Mouse (Mus musculus): Measurements from ENCODE around the gene Cnga3. TPM values are rescaled to one million over a fixed set of nuclear protein-coding genes. Genes with fewer than 3 reads are reported as not detected.

Gene Cnga3
- total and polyA plus RNA-seq, 2 experiments from 2014 or later, result 0.10 to 3.0 TPM

DNA sequence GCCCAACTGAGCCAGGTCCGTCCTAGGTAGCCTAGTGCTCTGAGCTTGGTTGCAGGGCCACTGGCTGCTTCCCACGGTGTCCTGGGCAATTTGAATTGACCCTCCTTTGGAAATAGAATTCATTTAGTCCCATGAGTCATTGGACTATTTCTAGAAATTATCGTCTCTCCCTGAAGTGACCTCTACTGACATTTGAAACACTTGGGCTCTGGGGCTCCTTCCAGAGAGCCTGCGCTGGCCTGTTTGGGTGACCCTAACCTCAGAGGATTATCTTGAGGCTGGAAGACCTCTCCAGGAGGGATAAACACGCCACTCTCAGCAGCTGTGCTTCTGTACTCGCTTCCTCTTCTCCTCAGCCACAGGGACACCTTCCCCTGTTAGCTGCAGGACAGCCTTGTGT is 16.2 kb downstream of the Cnga3 start:
- no peak for TF ChIP-seq CTCF (IDR thresholded peaks at IDR 0.05; ENCODE audit: low read depth)
- H3K36me3 ChIP-seq (ENCODE audit: insufficient read depth, low read length), result no peaks in the 10 kb centered on the region
- no peaks in the 10 kb centered on the region for H3K4me1 ChIP-seq (ENCODE audit: insufficient read depth, low read length)
- H3K9ac ChIP-seq (replicated peaks; ENCODE audit: low read length), result no peak overlapping the region
- WGBS, result 74% methylated on average over 6 of the region's 6 CpGs
- ATAC-seq (no peak), DNase-seq (ENCODE audit: low spot score) (no peak)
- H3K27me3 ChIP-seq (ENCODE audit: insufficient read depth, low read length), result no peaks in the 10 kb centered on the region
- H3K27ac ChIP-seq, result no peak overlapping the region
- no peak overlapping the region for H3K4me3 ChIP-seq (ENCODE audit: low read length)
- H3K4me2 ChIP-seq (ENCODE audit: low read depth, low read length), result no peak overlapping the region
- H3K9me3 ChIP-seq (ENCODE audit: low read length), result 0 out of 2 replicates have a peak, but pooled peaks cover 2% of the 10 kb centered on the region

DNA sequence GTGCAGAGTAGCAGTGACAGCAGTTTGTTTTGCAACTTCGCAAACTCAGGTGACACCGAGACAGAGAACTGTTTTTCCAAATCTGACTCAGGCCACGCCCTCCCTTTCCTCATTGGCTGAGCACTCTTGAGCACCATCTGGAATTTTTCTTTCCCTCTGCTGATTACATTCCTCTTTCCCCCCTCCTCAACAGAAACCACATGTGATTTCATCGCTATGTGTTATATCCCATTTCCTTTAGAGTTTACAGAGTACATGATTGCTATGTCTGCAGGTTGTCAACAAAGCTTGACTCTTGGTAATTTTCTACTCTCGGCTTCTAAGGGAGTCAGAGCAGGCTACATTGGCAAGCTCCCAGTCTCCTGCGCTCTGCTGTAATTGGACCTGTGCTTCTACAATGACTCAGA is 17.1 kb downstream of the Cnga3 start:
- no peak overlapping the region for H3K9ac ChIP-seq (replicated peaks; ENCODE audit: low read length)
- no peaks in the 10 kb centered on the region for H3K36me3 ChIP-seq (ENCODE audit: insufficient read depth, low read length)
- H3K9me3 ChIP-seq (ENCODE audit: low read length), result 0 out of 2 replicates have a peak, but pooled peaks cover 2% of the 10 kb centered on the region
- H3K27ac ChIP-seq, result no peak overlapping the region
- H3K4me2 ChIP-seq (ENCODE audit: low read depth, low read length), result no peak overlapping the region
- ATAC-seq, result no peak
- TF ChIP-seq CTCF (IDR thresholded peaks at IDR 0.05; ENCODE audit: low read depth), result no peak
- no peaks in the 10 kb centered on the region for H3K27me3 ChIP-seq (ENCODE audit: insufficient read depth, low read length)
- no peaks in the 10 kb centered on the region for H3K4me1 ChIP-seq (ENCODE audit: insufficient read depth, low read length)
- no peak overlapping the region for H3K4me3 ChIP-seq (ENCODE audit: low read length)
- WGBS, result 72% methylated on average over 6 of the region's 6 CpGs
- DNase-seq (ENCODE audit: low spot score), result no peak

DNA sequence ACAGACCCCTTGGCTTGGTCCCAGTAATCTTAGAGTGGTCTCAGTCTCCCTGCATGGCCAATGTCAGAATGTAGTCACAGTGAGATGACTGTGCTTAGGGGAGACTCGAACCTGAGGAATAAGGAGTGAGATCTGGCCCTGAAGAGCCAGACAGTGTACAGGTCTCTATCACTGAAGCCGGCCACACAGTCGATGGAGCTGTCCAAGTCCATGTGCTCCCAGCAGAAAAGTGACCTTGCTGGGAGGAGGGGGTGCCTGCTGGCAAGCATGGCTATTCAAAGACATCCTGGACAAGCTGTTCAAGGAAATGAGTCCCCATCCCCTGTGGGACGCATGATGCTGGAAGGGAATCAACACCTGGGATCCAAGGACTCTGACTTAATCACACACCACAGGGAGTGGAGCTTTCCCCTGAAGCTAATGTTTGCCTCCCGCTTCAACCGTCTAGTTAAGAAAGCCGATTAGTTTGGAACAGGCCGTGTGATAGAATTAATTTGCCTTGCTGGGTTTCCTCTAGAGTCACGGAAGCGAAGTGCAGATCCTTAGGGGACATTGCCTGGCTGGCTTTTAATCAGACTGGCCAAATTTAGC is 24.9 kb downstream of the Cnga3 start:
- no peak for TF ChIP-seq CTCF (IDR thresholded peaks at IDR 0.05; ENCODE audit: low read depth)
- Histone ChIP-seq H3K9ac (replicated peaks; ENCODE audit: low read length) (no peak overlapping the region), H3K9me3 (ENCODE audit: low read length) (no peaks in the 10 kb centered on the region), H3K4me2 (ENCODE audit: low read depth, low read length) (no peak overlapping the region), H3K4me1 (ENCODE audit: insufficient read depth, low read length) (no peaks in the 10 kb centered on the region), H3K27me3 (ENCODE audit: insufficient read depth, low read length) (no peaks in the 10 kb centered on the region), H3K36me3 (ENCODE audit: insufficient read depth, low read length) (no peaks in the 10 kb centered on the region), H3K4me3 (ENCODE audit: low read length) (no peak overlapping the region), H3K27ac (no peak overlapping the region)
- DNase-seq (ENCODE audit: low spot score), result peak; percentile 56
- 39% methylated on average over 10 of the region's 10 CpGs for WGBS
- 0 out of 2 replicates have a peak, but pooled peaks have one; percentile 40 for ATAC-seq

DNA sequence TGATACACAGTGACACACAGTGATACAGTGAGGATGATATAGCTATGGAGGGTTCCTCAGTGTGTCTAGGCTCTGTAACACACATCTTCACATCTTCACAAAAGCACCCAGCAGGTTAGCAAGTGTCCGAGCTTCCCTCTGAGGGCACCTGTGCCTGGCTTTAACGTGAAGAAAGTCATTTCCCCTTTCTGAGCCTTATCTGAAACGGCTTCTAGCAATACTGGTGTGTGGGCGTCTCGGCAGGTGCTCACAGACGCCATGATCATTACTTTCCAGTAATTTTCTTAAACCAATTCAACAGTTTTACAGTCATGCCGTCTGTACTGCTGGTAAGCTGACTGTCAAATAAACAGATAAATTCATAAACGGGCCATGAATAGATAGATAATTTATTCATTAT is 28.0 kb downstream of the Cnga3 start:
- Histone ChIP-seq H3K9ac (replicated peaks; ENCODE audit: low read length) (no peak overlapping the region), H3K27ac (no peak overlapping the region), H3K4me1 (ENCODE audit: insufficient read depth, low read length) (no peaks in the 10 kb centered on the region), H3K4me3 (ENCODE audit: low read length) (no peak overlapping the region), H3K9me3 (ENCODE audit: low read length) (no peaks in the 10 kb centered on the region), H3K27me3 (ENCODE audit: insufficient read depth, low read length) (no peaks in the 10 kb centered on the region), H3K36me3 (ENCODE audit: insufficient read depth, low read length) (no peaks in the 10 kb centered on the region), H3K4me2 (ENCODE audit: low read depth, low read length) (no peak overlapping the region)
- no peak for DNase-seq (ENCODE audit: low spot score)
- WGBS, result 74% methylated on average over 8 of the region's 8 CpGs
- ATAC-seq, result no peak
- no peak for TF ChIP-seq CTCF (IDR thresholded peaks at IDR 0.05; ENCODE audit: low read depth)

DNA sequence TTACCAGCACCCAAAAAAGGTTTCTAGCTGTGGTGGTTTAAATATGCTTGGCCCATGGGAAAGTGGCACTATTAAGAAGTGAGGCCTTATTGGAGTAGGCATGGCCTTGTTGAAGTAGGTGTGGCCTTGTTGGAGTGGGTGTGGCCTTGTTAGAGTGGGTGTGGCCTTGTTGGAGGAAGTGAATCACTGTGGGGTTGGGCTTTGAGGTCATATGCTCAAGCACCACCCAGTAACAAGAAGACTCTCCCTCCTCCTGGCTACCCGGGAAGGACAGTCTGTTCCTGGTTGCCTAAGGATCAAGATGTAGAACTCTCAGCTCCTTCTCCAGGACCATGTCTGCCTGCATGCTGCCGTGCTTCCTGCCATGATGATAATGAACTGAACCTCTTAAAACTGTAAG is 32.2 kb downstream of the Cnga3 start:
- TF ChIP-seq CTCF (IDR thresholded peaks at IDR 0.05; ENCODE audit: low read depth), result no peak
- Histone ChIP-seq H3K9ac (replicated peaks; ENCODE audit: low read length) (no peak overlapping the region), H3K27ac (no peak overlapping the region), H3K36me3 (ENCODE audit: insufficient read depth, low read length) (no peaks in the 10 kb centered on the region), H3K4me1 (ENCODE audit: insufficient read depth, low read length) (no peaks in the 10 kb centered on the region), H3K27me3 (ENCODE audit: insufficient read depth, low read length) (no peaks in the 10 kb centered on the region), H3K4me3 (ENCODE audit: low read length) (no peak overlapping the region), H3K4me2 (ENCODE audit: low read depth, low read length) (no peak overlapping the region), H3K9me3 (ENCODE audit: low read length) (no peaks in the 10 kb centered on the region)
- ATAC-seq, result no peak
- 83% methylated on average over 2 of the region's 2 CpGs for WGBS
- no peak for DNase-seq (ENCODE audit: low spot score)

DNA sequence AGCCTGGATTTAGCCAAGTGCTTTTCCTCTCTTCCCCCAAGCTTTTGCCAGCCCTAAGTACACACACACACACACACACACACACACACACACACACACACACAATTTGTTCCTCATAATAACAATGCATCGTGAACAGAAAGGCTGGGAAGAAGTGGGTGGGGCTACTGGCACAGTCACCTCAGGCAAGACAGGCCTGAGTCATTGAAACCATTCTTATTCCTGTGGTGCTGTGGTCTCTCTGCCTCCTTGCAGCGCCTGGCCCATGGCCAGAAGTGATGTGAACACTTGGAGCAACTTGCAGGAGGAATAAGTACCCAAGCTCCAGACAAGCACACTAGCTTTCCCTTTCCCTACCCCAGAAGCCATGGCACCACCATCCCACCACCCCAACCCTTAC is 34.2 kb downstream of the Cnga3 start:
- H3K4me1 ChIP-seq (ENCODE audit: insufficient read depth, low read length), result no peaks in the 10 kb centered on the region
- H3K36me3 ChIP-seq (ENCODE audit: insufficient read depth, low read length), result no peaks in the 10 kb centered on the region
- TF ChIP-seq CTCF (IDR thresholded peaks at IDR 0.05; ENCODE audit: low read depth), result no peak
- no peak overlapping the region for H3K27ac ChIP-seq
- WGBS, result 14% methylated on average over 2 of the region's 2 CpGs
- DNase-seq (ENCODE audit: low spot score), result peak; percentile 39
- no peak for ATAC-seq
- no peak overlapping the region for H3K9ac ChIP-seq (replicated peaks; ENCODE audit: low read length)
- H3K4me2 ChIP-seq (ENCODE audit: low read depth, low read length), result no peak overlapping the region
- no peaks in the 10 kb centered on the region for H3K27me3 ChIP-seq (ENCODE audit: insufficient read depth, low read length)
- no peak overlapping the region for H3K4me3 ChIP-seq (ENCODE audit: low read length)
- no peaks in the 10 kb centered on the region for H3K9me3 ChIP-seq (ENCODE audit: low read length)

DNA sequence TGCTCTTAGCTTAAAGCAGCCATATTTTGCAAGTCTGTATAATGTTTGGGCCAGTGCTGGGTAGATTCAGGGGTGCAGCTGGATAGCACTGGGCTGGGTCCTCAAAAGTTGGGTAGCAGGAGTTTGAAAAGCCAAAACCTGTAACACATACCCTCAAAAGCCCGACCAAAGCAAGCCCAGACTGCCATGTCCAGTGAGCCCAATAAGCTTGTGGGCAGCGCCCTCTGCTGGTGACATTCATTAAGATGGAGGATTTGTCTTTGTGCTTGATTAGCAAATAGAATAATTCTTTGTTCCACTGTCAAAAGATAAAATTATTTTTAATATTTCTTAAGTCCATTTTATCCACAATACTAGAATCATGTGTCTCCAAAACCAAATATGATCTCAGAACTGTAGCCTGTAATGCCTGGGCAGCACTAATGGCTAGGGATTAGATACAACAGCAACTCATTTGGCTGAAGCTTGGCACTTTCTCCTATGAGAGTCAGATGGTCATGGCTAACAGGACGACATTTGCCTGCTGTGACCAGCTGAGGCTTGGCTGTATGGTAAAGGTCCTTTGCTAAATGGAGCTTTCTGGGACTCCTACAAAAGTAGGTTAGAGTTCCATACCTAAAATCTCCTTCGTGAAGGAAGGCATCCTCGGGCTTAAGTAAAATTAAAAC is 36.5 kb downstream of the Cnga3 start:
- peak; percentile 91 for TF ChIP-seq CTCF (IDR thresholded peaks at IDR 0.05; ENCODE audit: low read depth)
- no peak overlapping the region for H3K27ac ChIP-seq

More for the DNA sequence above, 36.5 kb downstream of the Cnga3 start:
- Histone ChIP-seq H3K27me3 (ENCODE audit: insufficient read depth, low read length) (no peaks in the 10 kb centered on the region), H3K4me1 (ENCODE audit: insufficient read depth, low read length) (no peaks in the 10 kb centered on the region), H3K9me3 (ENCODE audit: low read length) (no peaks in the 10 kb centered on the region), H3K4me2 (ENCODE audit: low read depth, low read length) (no peak overlapping the region), H3K4me3 (ENCODE audit: low read length) (no peak overlapping the region), H3K36me3 (ENCODE audit: insufficient read depth, low read length) (no peaks in the 10 kb centered on the region), H3K9ac (replicated peaks; ENCODE audit: low read length) (no peak overlapping the region)
- peak; percentile 93 for DNase-seq (ENCODE audit: low spot score)
- WGBS, result 38% methylated on average over 5 of the region's 5 CpGs
- peak; percentile 80 for ATAC-seq

All from hindbrain, postnatal 0 days (tissue).